Mouse (Mus musculus) heart, embryonic 10.5 days (tissue): ENCODE results near the gene Ropn1. TPM values are rescaled to one million over a fixed set of nuclear protein-coding genes. Genes with fewer than 3 reads are reported as not detected.

Source experiments
- DNase-seq: peaks from one replicate; pipeline ENCODE4 v3.0.0-alpha.2; 2017; ENCODE audit warnings: low spot score
- H3K27ac ChIP-seq: fragments of 300-500 bp; sonication (generic); 2 replicates; pipeline ENCODE4 v1.5.1; 2016; ENCODE audit warnings: mild to moderate bottlenecking
- H3K27me3 ChIP-seq: fragments of 300-500 bp; sonication (generic); 2 replicates; pipeline ENCODE4 v1.6.1; 2016; ENCODE audit warnings: mild to moderate bottlenecking; ENCODE audit not compliant: poor library complexity, insufficient read depth, severe bottlenecking
- H3K36me3 ChIP-seq: fragments of 300-500 bp; sonication (generic); 2 replicates; pipeline ENCODE4 v1.6.1; 2016; ENCODE audit warnings: mild to moderate bottlenecking, moderate library complexity
- H3K4me1 ChIP-seq: fragments of 300-500 bp; sonication (generic); 2 replicates; pipeline ENCODE4 v1.6.1; 2016; ENCODE audit warnings: mild to moderate bottlenecking
- H3K4me3 ChIP-seq: fragments of 300-500 bp; sonication (generic); 2 replicates; pipeline ENCODE4 v1.5.1; 2016; ENCODE audit warnings: mild to moderate bottlenecking, moderate library complexity
- H3K9me3 ChIP-seq: fragments of 300-500 bp; sonication (generic); 2 replicates; pipeline ENCODE4 v1.6.1; 2016; ENCODE audit warnings: mild to moderate bottlenecking, moderate library complexity
- WGBS: fragments of 180-500 bp; shearing (Covaris S2); methylation state at CpG from one replicate; pipeline ENCODE4 v1.1.7; 2016; 5-methylcytosine and 5-hydroxymethylcytosine counted together
- polyA plus RNA-seq: library from polyadenylated mRNA; unstranded; fragments of >200 nt; fragmentation: Nextera tagmentation; extraction: Ambion mirVana; gene quantifications from 2 replicates; pipeline ENCODE4 v1.2.1, GENCODE M21; 2016

Ropn1 gene
- polyA plus RNA-seq, 1 experiment from 2014 or later = 0.57 TPM

DNA sequence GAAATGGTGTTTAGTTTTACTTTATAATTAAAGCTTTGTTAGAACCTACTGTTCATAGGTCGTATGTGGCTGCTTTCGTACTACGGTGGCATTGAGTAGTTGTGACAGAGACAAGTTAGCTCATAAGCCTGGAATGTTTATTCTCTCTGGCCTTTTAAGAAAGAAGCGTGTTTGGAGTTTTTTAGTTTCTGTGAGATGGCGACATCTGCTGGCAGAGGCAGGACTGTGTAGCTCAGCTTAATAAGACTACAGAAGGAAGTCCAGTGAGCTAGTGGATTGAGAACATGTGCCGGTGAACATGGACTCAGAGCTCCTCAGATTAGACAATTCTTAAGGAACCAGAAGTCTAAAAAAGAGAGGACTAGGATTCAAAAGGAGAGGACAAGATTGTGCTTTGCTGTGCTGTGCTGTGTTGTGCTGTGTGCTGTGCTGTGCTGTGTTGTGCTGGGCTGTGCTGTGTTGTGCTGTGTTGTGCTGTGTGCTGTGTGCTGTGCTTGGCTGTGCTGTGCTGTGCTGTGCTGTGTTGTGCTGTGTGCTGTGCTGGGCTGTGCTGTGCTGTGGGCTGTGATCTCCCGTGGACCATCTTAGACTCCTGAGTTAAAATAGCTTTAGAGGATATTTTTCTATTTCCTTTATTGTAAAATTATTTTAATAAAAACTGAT is 50.6 kb downstream of the Ropn1 start:
- Histone ChIP-seq H3K4me3 (no peak overlapping the region), H3K36me3 (peaks cover 43% of the 10 kb centered on the region), H3K4me1 (no peaks in the 10 kb centered on the region), H3K27me3 (no peaks in the 10 kb centered on the region), H3K9me3 (no peaks in the 10 kb centered on the region), H3K27ac (peak overlapping the region; percentile 9; the same call in 1 of the 2 replicates)
- WGBS = 23% methylated on average over 7 of the region's 7 CpGs
- DNase-seq = peak; percentile 86

DNA sequence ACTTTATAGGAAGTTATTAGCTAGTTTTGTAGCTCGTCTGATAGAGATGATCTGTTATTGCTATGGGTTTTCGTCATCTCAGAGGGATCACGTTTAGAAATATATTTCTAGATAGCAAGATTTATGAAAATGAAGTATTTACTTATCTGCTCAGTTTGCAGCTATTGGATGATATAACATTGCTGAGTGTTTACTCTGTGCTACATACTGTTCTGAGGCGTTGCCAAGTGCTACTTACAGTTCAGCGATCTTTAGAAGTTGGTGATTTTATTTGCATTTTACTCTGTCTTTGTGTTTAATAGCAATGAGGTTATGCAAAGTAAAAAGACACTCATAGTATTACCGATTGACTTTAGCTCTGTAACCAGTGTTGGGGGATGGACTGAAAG is 51.1 kb downstream of the Ropn1 start:
- H3K4me1 ChIP-seq = no peaks in the 10 kb centered on the region
- no peak overlapping the region for H3K27ac ChIP-seq
- WGBS = 83% methylated on average over 6 of the region's 6 CpGs
- DNase-seq = no peak
- no peaks in the 10 kb centered on the region for H3K27me3 ChIP-seq
- no peak overlapping the region for H3K4me3 ChIP-seq
- peaks cover 47% of the 10 kb centered on the region for H3K36me3 ChIP-seq
- H3K9me3 ChIP-seq = no peaks in the 10 kb centered on the region

DNA sequence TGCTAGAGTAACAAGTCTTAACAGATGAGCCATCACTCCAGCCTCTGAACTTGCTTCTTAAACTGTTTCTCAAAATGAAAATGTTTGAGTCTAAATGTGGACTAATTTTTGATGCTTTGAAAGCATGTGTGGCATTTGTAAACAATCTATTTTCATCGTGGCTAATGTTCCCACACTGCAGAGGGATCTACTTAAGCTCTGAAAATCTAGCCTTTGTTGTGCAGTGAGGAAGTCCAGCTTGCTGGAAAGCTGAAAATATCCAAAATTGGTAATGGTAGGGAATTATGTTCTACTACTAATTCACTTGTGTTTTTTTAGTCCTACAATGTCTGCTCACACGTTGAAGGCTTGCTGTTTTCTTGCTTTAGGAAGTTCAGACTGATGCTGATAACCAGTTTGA is 56.3 kb downstream of the Ropn1 start:
- 71% methylated on average over 2 of the region's 2 CpGs for WGBS
- no peaks in the 10 kb centered on the region for H3K27me3 ChIP-seq
- no peaks in the 10 kb centered on the region for H3K9me3 ChIP-seq
- DNase-seq = no peak
- peaks cover 64% of the 10 kb centered on the region for H3K36me3 ChIP-seq
- no peak overlapping the region for H3K4me3 ChIP-seq
- no peak overlapping the region for H3K27ac ChIP-seq
- no peaks in the 10 kb centered on the region for H3K4me1 ChIP-seq

DNA sequence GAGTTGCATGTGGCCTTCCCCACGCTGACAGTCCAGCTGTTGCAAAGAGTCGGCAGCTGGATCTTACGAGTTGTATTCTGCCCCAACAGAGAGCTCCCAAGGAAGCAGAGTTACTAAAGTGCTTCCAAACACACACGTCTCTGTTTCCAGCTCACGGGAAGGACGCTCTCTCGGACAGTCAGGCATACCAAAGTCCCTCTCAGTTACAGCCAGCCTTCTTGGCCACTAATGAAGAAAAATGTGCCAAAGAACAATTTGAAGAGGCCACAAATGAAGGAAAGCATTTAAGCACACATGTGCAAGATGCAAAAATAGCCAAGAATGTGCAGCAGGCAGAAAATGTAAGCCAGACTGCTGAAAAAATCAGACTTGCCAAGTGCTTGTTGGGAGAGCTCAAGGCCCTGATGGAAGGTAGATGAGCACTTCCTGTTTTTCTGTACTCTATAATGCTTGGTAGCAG is 56.8 kb downstream of the Ropn1 start:
- no peak for DNase-seq
- 77% methylated on average over 7 of the region's 7 CpGs for WGBS

DNA sequence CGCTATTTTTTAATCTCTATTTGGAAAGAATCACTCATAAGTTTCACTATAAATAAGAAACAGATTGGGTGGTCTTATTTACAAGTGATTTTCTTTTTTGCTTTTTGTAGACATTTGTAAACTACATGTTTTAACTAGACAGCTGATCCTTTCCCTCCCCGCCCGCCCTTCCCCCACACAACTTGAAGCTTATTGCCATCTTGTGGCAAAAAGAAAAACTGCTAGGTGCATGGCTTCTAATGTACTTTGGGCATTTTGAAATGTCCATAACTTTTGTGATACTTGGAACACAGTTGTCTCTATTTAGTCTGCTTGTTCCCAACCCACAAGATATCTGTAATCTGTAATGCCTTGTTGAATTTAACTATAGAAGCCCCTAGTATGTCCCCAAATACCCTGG is 61.8 kb downstream of the Ropn1 start:
- H3K4me1 ChIP-seq = no peaks in the 10 kb centered on the region
- no peak for DNase-seq
- H3K27me3 ChIP-seq = no peaks in the 10 kb centered on the region
- no peak overlapping the region for H3K4me3 ChIP-seq
- 67% methylated on average over 3 of the region's 3 CpGs for WGBS
- no peak overlapping the region for H3K27ac ChIP-seq
- H3K36me3 ChIP-seq = peaks cover 47% of the 10 kb centered on the region
- no peaks in the 10 kb centered on the region for H3K9me3 ChIP-seq

More for the DNA sequence above, 56.8 kb downstream of the Ropn1 start:
- no peak overlapping the region for H3K27ac ChIP-seq
- no peak overlapping the region for H3K4me3 ChIP-seq
- no peaks in the 10 kb centered on the region for H3K27me3 ChIP-seq
- no peaks in the 10 kb centered on the region for H3K9me3 ChIP-seq
- peaks cover 64% of the 10 kb centered on the region for H3K36me3 ChIP-seq
- no peaks in the 10 kb centered on the region for H3K4me1 ChIP-seq

DNA sequence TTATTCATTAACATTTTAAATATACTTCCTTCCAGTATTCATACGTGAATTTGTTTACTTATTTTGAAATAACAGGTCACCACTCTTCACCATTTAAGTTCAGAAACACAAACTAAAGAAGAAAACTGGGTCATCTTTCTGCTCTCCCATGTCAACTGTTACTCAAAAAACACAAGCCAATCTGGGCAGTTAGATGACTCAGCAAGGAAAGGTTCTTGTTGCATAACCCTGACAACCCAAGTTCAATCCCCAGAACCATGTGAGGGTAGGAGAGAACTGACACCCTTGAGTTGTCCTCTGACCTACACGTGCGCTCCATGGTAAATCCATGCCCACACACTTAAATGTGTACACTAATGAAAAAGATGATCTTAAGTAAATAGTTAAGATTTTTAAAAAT is 75.4 kb downstream of the Ropn1 start:
- Histone ChIP-seq H3K27ac (no peak overlapping the region), H3K4me1 (no peaks in the 10 kb centered on the region), H3K27me3 (no peaks in the 10 kb centered on the region), H3K4me3 (no peak overlapping the region), H3K9me3 (no peaks in the 10 kb centered on the region), H3K36me3 (peaks cover 46% of the 10 kb centered on the region)
- DNase-seq = no peak
- WGBS = 93% methylated on average over 3 of the region's 3 CpGs

Other genes starting within 250 kb of the Ropn1 start
- 18.4 and 22.8 TPM in 2 replicates for gene Kalrn, start 76.4 kb upstream of the Ropn1 start, polyA plus RNA-seq
- gene Ccdc14, start 40.7 kb downstream of the Ropn1 start, polyA plus RNA-seq = 8.3 and 10.2 TPM in 2 replicates
- 3.6 and 3.7 TPM in 2 replicates for gene Mylk, start 95.3 kb downstream of the Ropn1 start, polyA plus RNA-seq